Mouse (Mus musculus) ovary, postnatal 36 days (tissue): ENCODE results near the gene Apc2.
A peak's percentile ranks its signal among the peaks of the same experiment; 100 is the strongest.

Experiments used
- DNase-seq: peaks from one replicate; pipeline ENCODE4 v3.0.0; 2022; ENCODE audit warnings: low spot score, mixed read lengths

The Apc2 gene

GRCm38 (mm10) chr10:80321670-80322581 lies 26.1 kb downstream of the Apc2 start:
- no peak for DNase-seq

GRCm38 (mm10) chr10:80322811-80323211 lies 27.0 kb downstream of the Apc2 start:
- no peak for DNase-seq

GRCm38 (mm10) chr10:80323261-80324119 lies 27.7 kb downstream of the Apc2 start:
- DNase-seq = peak; percentile 76

- DNase-seq = no peak
These were observed 28.6 kb downstream of the Apc2 start for GRCm38 (mm10) chr10:80324120-80325037.

GRCm38 (mm10) chr10:80325045-80325444 lies 29.3 kb downstream of the Apc2 start:
- no peak for DNase-seq

- DNase-seq = peak; percentile 96
These were observed 33.7 kb downstream of the Apc2 start, which contains the start of the genes Pcsk4 and Reep6 for GRCm38 (mm10) chr10:80329273-80330081. Gene Pcsk4, minus strand, starts transcription at chr10:80329498. Gene Reep6, plus strand, starts transcription at chr10:80329953.

GRCm38 (mm10) chr10:80330084-80330483 lies 34.3 kb downstream of the Apc2 start:
- no peak for DNase-seq

GRCm38 (mm10) chr10:80330888-80331287 lies 35.1 kb downstream of the Apc2 start:
- DNase-seq = no peak

GRCm38 (mm10) chr10:80331636-80332524 lies 36.1 kb downstream of the Apc2 start:
- no peak for DNase-seq

GRCm38 (mm10) chr10:80332525-80332989 lies 36.8 kb downstream of the Apc2 start:
- no peak for DNase-seq

GRCm38 (mm10) chr10:80336263-80336662 lies 40.5 kb downstream of the Apc2 start:
- DNase-seq = no peak

GRCm38 (mm10) chr10:80339941-80340750 lies 44.4 kb downstream of the Apc2 start:
- peak; percentile 80 for DNase-seq

- no peak for DNase-seq
These were observed 45.2 kb downstream of the Apc2 start for GRCm38 (mm10) chr10:80341026-80341425.

- no peak for DNase-seq
These were observed 45.9 kb downstream of the Apc2 start for GRCm38 (mm10) chr10:80341491-80342304.

- no peak for DNase-seq
These were observed 46.5 kb downstream of the Apc2 start for GRCm38 (mm10) chr10:80342305-80342748.

GRCm38 (mm10) chr10:80342749-80343424 lies 47.1 kb downstream of the Apc2 start:
- no peak for DNase-seq

GRCm38 (mm10) chr10:80343425-80343895 lies 47.7 kb downstream of the Apc2 start:
- no peak for DNase-seq
